Mouse (Mus musculus) hindbrain, embryonic 11.5 days (tissue): ENCODE measurements around the gene Cabp7. TPM values are rescaled to one million over a fixed set of nuclear protein-coding genes. Genes with fewer than 3 reads are reported as not detected.

Source experiments
- ATAC-seq: fragments of 200-750 bp; cut with Nextera tagmentation; 2 replicates; pipeline ENCODE4 v1.8.0; 2017; ENCODE audit warnings: mild to moderate bottlenecking, moderate TSS enrichment, moderate library complexity; ENCODE audit not compliant: low FRiP score
- DNase-seq: peaks from one replicate; pipeline ENCODE4 v3.0.0-alpha.2; 2015; ENCODE audit warnings: low spot score
- H3K27ac ChIP-seq: fragments of 300-500 bp; sonication (generic); 2 replicates; pipeline ENCODE4 v1.5.1; 2014; ENCODE audit warnings: mild to moderate bottlenecking, low read depth, low read length
- H3K27me3 ChIP-seq: fragments of 300-500 bp; sonication (generic); 2 replicates; pipeline ENCODE4 v1.6.1; 2014; ENCODE audit warnings: mild to moderate bottlenecking, low read length, moderate library complexity, mixed read lengths; ENCODE audit not compliant: control insufficient read depth, insufficient read depth
- H3K36me3 ChIP-seq: fragments of 300-500 bp; sonication (generic); 2 replicates; pipeline ENCODE4 v1.6.1; 2014; ENCODE audit warnings: mild to moderate bottlenecking, low read length, moderate library complexity, mixed read lengths; ENCODE audit not compliant: control insufficient read depth, insufficient read depth
- H3K4me1 ChIP-seq: fragments of 300-500 bp; sonication (generic); replicated peaks from 2 replicates; pipeline ENCODE4 v1.6.1; 2014; ENCODE audit warnings: low read length, mixed read lengths; ENCODE audit not compliant: control insufficient read depth, insufficient read depth
- H3K4me2 ChIP-seq: fragments of 300-500 bp; sonication (generic); replicated peaks from 2 replicates; pipeline ENCODE4 v1.6.1; 2014; ENCODE audit warnings: mild to moderate bottlenecking, low read depth, low read length
- H3K4me3 ChIP-seq: fragments of 300-500 bp; sonication (generic); 2 replicates; pipeline ENCODE4 v1.5.1; 2014; ENCODE audit warnings: low read depth, low read length
- H3K9ac ChIP-seq: fragments of 300-500 bp; sonication (generic); 2 replicates; pipeline ENCODE4 v1.6.1; 2014; ENCODE audit warnings: low read depth, low read length
- H3K9me3 ChIP-seq: fragments of 300-500 bp; sonication (generic); 2 replicates; pipeline ENCODE4 v1.6.1; 2016; ENCODE audit warnings: low read length; ENCODE audit not compliant: control insufficient read depth
- WGBS: fragments of 180-500 bp; shearing (Covaris S2); extraction: QIAGEN DNeasy Blood & Tissue Kit; methylation state at CpG from one replicate; pipeline ENCODE4 v1.1.7; 2014; 5-methylcytosine and 5-hydroxymethylcytosine counted together
- polyA plus RNA-seq: library from polyadenylated mRNA; unstranded; fragments of >200 nt; fragmentation: Nextera tagmentation; extraction: Ambion mirVana; gene quantifications from 2 replicates; pipeline ENCODE4 v1.2.1, GENCODE M21; 2014

The Cabp7 gene
- polyA plus RNA-seq, 1 experiment from 2014 or later, result 0.90 TPM

GRCm38 (mm10) chr11:4740785-4741184 is 5.8 kb downstream of the Cabp7 start:
- Histone ChIP-seq H3K36me3 (no peaks in the 10 kb centered on the region; the same call in 1 of the 2 replicates), H3K4me3 (no peak overlapping the region), H3K4me2 (no peak overlapping the region), H3K4me1 (no peaks in the 10 kb centered on the region), H3K27me3 (peaks cover 24% of the 10 kb centered on the region), H3K27ac (no peak overlapping the region), H3K9ac (no peak overlapping the region), H3K9me3 (no peaks in the 10 kb centered on the region)
- ATAC-seq, result no peak
- no peak for DNase-seq
- WGBS, result 62% methylated on average over 5 of the region's 5 CpGs

DNA sequence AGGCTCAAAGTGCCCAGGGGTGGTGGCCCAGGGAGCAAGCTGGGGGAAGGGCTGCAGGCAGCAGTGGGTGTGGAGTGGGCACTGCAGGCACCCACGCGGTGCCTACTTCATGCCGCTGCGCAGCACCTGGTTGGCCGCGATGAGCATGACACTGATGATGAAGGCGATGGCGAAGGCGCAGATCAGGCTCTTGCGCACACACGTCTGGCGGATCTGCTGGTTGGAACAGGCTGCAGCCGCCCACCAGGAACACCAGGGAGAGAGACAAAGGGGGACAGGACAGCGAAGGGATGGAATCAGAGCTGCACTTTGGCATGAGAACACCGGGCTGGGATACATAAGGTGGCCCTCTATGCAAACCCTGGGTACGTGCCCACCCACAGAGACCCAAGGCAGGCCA is 7.9 kb downstream of the Cabp7 start:
- no peak overlapping the region for H3K4me2 ChIP-seq
- no peak overlapping the region for H3K9ac ChIP-seq
- peaks cover 8% of the 10 kb centered on the region for H3K27me3 ChIP-seq
- 93% methylated on average over 16 of the region's 16 CpGs for WGBS
- DNase-seq, result no peak
- H3K27ac ChIP-seq, result no peak overlapping the region
- no peaks in the 10 kb centered on the region; the same call in 1 of the 2 replicates for H3K4me1 ChIP-seq
- H3K9me3 ChIP-seq, result no peaks in the 10 kb centered on the region
- H3K36me3 ChIP-seq, result no peaks in the 10 kb centered on the region; the same call in 1 of the 2 replicates
- no peak for ATAC-seq
- H3K4me3 ChIP-seq, result no peak overlapping the region

- no peak overlapping the region for H3K4me2 ChIP-seq
- H3K27ac ChIP-seq, result no peak overlapping the region
- no peak overlapping the region for H3K4me3 ChIP-seq
- H3K36me3 ChIP-seq, result no peaks in the 10 kb centered on the region; the same call in 1 of the 2 replicates
- peaks cover 2% of the 10 kb centered on the region; the same call in 1 of the 2 replicates for H3K27me3 ChIP-seq
- ATAC-seq (no peak), DNase-seq (no peak)
- WGBS, result 78% methylated on average over 10 of the region's 10 CpGs
- H3K9me3 ChIP-seq, result no peaks in the 10 kb centered on the region
- 0 out of 2 replicates have a peak overlapping the region, but pooled peaks have one; percentile 11 for H3K9ac ChIP-seq
- H3K4me1 ChIP-seq, result no peaks in the 10 kb centered on the region; the same call in 1 of the 2 replicates
These were observed 8.9 kb downstream of the Cabp7 start for GRCm38 (mm10) chr11:4737682-4738081.

- ATAC-seq, result 0 out of 2 replicates have a peak, but pooled peaks have one; percentile 17
- Histone ChIP-seq H3K4me3 (no peak overlapping the region), H3K36me3 (no peaks in the 10 kb centered on the region; the same call in 1 of the 2 replicates)
These were observed 10.2 kb downstream of the Cabp7 start for GRCm38 (mm10) chr11:4736355-4736754.

GRCm38 (mm10) chr11:4734179-4734578 is 12.4 kb downstream of the Cabp7 start:
- DNase-seq (peak; percentile 51), ATAC-seq (no peak)
- no peak overlapping the region for H3K9ac ChIP-seq
- H3K9me3 ChIP-seq, result no peaks in the 10 kb centered on the region
- WGBS, result 37% methylated on average over 12 of the region's 12 CpGs
- no peak overlapping the region for H3K4me2 ChIP-seq
- no peaks in the 10 kb centered on the region; the same call in 1 of the 2 replicates for H3K36me3 ChIP-seq
- H3K4me1 ChIP-seq, result no peaks in the 10 kb centered on the region; the same call in 1 of the 2 replicates
- no peaks in the 10 kb centered on the region for H3K27me3 ChIP-seq
- no peak overlapping the region for H3K27ac ChIP-seq
- H3K4me3 ChIP-seq, result no peak overlapping the region

More at GRCm38 (mm10) chr11:4736355-4736754, 10.2 kb downstream of the Cabp7 start:
- Histone ChIP-seq H3K9ac (no peak overlapping the region), H3K4me1 (no peaks in the 10 kb centered on the region; the same call in 1 of the 2 replicates), H3K4me2 (no peak overlapping the region), H3K9me3 (no peaks in the 10 kb centered on the region), H3K27me3 (no peaks in the 10 kb centered on the region), H3K27ac (no peak overlapping the region)
- 39% methylated on average over 6 of the region's 6 CpGs for WGBS
- DNase-seq, result no peak

- no peak for ATAC-seq
- no peak overlapping the region for H3K4me2 ChIP-seq
- 57% methylated on average over 7 of the region's 7 CpGs for WGBS
- no peak overlapping the region for H3K27ac ChIP-seq
- no peaks in the 10 kb centered on the region for H3K36me3 ChIP-seq
- no peaks in the 10 kb centered on the region for H3K9me3 ChIP-seq
- no peak overlapping the region for H3K4me3 ChIP-seq
- H3K4me1 ChIP-seq, result no peaks in the 10 kb centered on the region; the same call in 1 of the 2 replicates
- H3K27me3 ChIP-seq, result no peaks in the 10 kb centered on the region
- DNase-seq, result no peak
- H3K9ac ChIP-seq, result no peak overlapping the region
These were observed 14.8 kb downstream of the Cabp7 start for GRCm38 (mm10) chr11:4731781-4732180.

DNA sequence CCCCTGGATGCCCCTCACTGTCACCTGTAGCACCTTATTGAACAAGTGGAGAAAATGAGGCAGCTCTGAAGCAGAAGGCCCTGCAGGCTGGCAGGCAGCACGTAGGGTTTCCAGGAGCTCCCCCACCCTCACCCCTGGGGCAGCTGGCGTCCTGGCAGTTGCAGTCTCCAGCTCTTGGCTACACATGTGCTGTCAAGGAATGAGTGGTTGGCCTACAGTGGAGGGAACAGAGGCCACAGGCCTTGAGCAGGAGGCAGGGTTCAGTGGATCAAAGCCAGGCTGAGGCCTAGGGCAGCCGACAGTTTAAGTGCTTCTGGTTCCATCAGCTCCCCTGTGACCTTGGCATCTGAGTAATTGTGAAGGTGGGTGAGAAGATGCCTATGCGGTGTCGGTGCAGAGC is 15.7 kb downstream of the Cabp7 start:
- no peaks in the 10 kb centered on the region; the same call in 1 of the 2 replicates for H3K4me1 ChIP-seq
- no peak for ATAC-seq
- no peaks in the 10 kb centered on the region for H3K36me3 ChIP-seq
- H3K27me3 ChIP-seq, result no peaks in the 10 kb centered on the region
- H3K9ac ChIP-seq, result no peak overlapping the region
- H3K27ac ChIP-seq, result no peak overlapping the region
- H3K4me3 ChIP-seq, result no peak overlapping the region
- no peak overlapping the region for H3K4me2 ChIP-seq
- no peaks in the 10 kb centered on the region for H3K9me3 ChIP-seq
- DNase-seq, result no peak
- WGBS, result 83% methylated on average over 5 of the region's 5 CpGs

DNA sequence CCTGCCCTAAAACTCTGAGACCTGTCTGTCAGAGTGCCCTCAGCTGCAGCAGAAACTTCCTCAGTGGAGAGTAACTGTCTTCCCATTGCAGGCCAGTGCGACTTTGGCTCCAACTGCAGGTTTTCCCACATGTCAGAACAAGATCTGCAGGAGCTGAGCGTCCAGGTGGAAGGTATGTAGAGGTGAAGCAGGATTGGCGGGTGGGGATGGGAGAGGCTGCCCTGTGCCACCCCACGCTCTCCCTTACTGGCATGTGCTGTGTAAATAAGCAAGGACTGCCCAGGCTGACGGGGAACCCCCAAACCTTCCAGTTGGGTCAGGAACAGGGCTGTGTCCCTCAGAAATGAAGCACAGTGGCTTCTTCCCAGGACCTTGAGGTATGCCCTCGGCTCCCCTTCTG is 16.5 kb downstream of the Cabp7 start:
- H3K36me3 ChIP-seq, result no peaks in the 10 kb centered on the region
- H3K4me2 ChIP-seq, result no peak overlapping the region
- H3K9ac ChIP-seq, result no peak overlapping the region
- H3K27me3 ChIP-seq, result no peaks in the 10 kb centered on the region
- WGBS, result 85% methylated on average over 6 of the region's 6 CpGs
- no peak for DNase-seq
- no peak overlapping the region for H3K27ac ChIP-seq
- no peak overlapping the region for H3K4me3 ChIP-seq
- no peak for ATAC-seq
- no peaks in the 10 kb centered on the region; the same call in 1 of the 2 replicates for H3K4me1 ChIP-seq
- H3K9me3 ChIP-seq, result no peaks in the 10 kb centered on the region

DNA sequence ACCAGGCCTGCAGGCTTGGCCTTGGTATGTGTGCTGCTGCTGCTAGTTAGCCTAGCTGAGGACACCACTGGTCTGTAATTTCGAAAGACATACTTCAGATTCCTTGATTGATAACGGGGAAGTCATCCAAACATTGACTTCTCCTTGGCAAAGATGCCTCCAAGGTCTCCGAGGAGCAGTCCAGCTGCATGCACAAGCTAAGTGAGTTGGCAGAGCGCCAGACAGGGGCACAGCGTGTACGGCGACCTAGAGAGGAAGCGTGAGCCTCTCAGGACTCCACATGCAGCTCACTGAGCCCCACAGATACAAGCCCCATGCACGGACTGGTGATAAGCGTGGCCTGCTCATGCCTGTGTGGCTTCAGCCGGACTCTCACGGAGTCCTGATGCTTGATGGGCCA is 17.0 kb downstream of the Cabp7 start:
- DNase-seq (no peak), ATAC-seq (no peak)
- 85% methylated on average over 12 of the region's 12 CpGs for WGBS
- Histone ChIP-seq H3K9ac (no peak overlapping the region), H3K4me2 (no peak overlapping the region), H3K27ac (no peak overlapping the region), H3K36me3 (no peaks in the 10 kb centered on the region), H3K4me1 (no peaks in the 10 kb centered on the region), H3K4me3 (no peak overlapping the region), H3K9me3 (no peaks in the 10 kb centered on the region), H3K27me3 (no peaks in the 10 kb centered on the region)
